Mouse (Mus musculus) heart, adult 2 months (tissue): Measurements from ENCODE around the gene Pcsk1n. TPM values are rescaled to one million over a fixed set of nuclear protein-coding genes. Genes with fewer than 3 reads are reported as not detected.
A peak's percentile ranks its signal among the peaks of the same experiment; 100 is the strongest.

ENCODE experiments used
- DNase-seq, 2 experiments: peaks; one replicate each; pipeline ENCODE4 v3.0.0; 2021
- H3K27ac ChIP-seq: fragments of 200-600 bp; 2 replicates; pipeline ENCODE4 v1.8.1; 2022
- H3K27me3 ChIP-seq: fragments of 200-500 bp; 2 replicates; pipeline ENCODE4 v1.6.1; 2012; ENCODE audit warnings: mild to moderate bottlenecking, low read length, inconsistent platforms, mixed read lengths; ENCODE audit not compliant: control insufficient read depth, insufficient read depth
- H3K36me3 ChIP-seq: fragments of 200-500 bp; 2 replicates; pipeline ENCODE4 v1.6.1; 2012; ENCODE audit warnings: low read length, inconsistent platforms; ENCODE audit not compliant: control insufficient read depth, insufficient read depth
- H3K4me1 ChIP-seq: fragments of 200-500 bp; 2 replicates; pipeline ENCODE4 v1.6.1; 2011; ENCODE audit warnings: low read length; ENCODE audit not compliant: control insufficient read depth, insufficient read depth
- H3K4me3 ChIP-seq: fragments of 200-600 bp; 2 replicates; pipeline ENCODE4 v1.8.1; 2022
- H3K79me2 ChIP-seq: fragments of 200-500 bp; replicated peaks from 2 replicates; pipeline ENCODE4 v1.6.1; 2012; ENCODE audit warnings: mild to moderate bottlenecking, inconsistent platforms, low read length, moderate library complexity, mixed read lengths; ENCODE audit not compliant: control insufficient read depth, insufficient read depth
- H3K9ac ChIP-seq: fragments of 200-500 bp; 2 replicates; pipeline ENCODE4 v1.6.1; 2012; ENCODE audit warnings: low read depth, mild to moderate bottlenecking, control low read depth, inconsistent platforms, low read length, mixed read lengths
- CTCF ChIP-seq: fragments of 200-600 bp; IDR thresholded peaks from 2 replicates; pipeline ENCODE4 v1.8.1; 2022; ENCODE audit warnings: antibody characterized with exemption, mild to moderate bottlenecking, moderate library complexity
- EP300 ChIP-seq: fragments of 200-500 bp; IDR thresholded peaks from 2 replicates; pipeline ENCODE4 v1.6.1; 2011; ENCODE audit warnings: low read depth, low read length, control low read depth; ENCODE audit not compliant: insufficient read depth
- POLR2A ChIP-seq: fragments of 200-500 bp; IDR thresholded peaks from 2 replicates; pipeline ENCODE4 v1.6.1; 2011; ENCODE audit warnings: mild to moderate bottlenecking, low read depth, low read length, control low read depth; ENCODE audit not compliant: insufficient read depth
- WGBS: fragments of 180-500 bp; shearing (Covaris S2); methylation state at CpG from one replicate; pipeline ENCODE4 v1.1.7; 2018; 5-methylcytosine and 5-hydroxymethylcytosine counted together
- intact Hi-C: fragments of 180-260 bp; cut with DNase I; formaldehyde crosslinking; loops from one replicate; pipeline ENCODE4 v1.15.1; 2025
- polyA plus RNA-seq: library from polyadenylated mRNA; depleted of rRNA; stranded (reverse); fragments of >200 nt; gene quantifications from 2 replicates; pipeline ENCODE4 v1.2.3, GENCODE M21; 2012
- total RNA-seq, 2 experiments: library from RNA; stranded (reverse); gene quantifications; 2 replicates each; pipeline ENCODE4 v1.2.3; 2021

Gene Pcsk1n
- total and polyA plus RNA-seq, 3 experiments, result 0.16 to 0.25 TPM; not detected in 1

DNA sequence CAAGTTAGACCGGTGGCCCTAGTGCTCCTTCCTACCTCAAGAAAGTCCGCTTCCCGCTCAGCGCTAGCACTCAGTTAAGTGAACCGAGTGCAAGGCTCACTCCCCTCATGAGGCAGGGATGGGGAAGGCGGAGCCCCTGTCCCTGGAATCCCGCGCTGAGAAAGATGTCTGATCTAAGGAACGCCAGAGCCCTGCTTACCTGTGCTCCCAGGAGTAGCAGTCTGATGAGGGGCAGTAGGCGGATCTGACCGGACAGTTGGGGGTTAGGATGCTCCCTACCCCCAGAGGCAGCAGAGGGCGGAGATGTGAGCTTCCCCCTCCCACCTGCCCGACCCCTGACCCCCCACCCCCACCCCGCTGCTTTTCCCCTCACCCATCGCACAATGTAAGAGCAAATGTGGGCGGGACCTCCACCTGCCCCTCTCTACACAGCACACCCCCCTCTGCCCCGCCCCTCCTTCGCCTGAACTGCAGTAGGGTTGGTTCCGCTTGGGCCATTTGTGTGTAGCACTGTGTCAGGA, 8.7 kb downstream of the Pcsk1n start, which contains the start of gene Eras:
Gene Eras (minus strand): TSS at position 338 of the 521 bp plus-strand sequence.
- TF ChIP-seq EP300 (no peak), CTCF (no peak), POLR2A (no peak)
- Histone ChIP-seq H3K27me3 (no peaks in the 10 kb centered on the region; the same call in 1 of the 2 replicates), H3K4me1 (no peaks in the 10 kb centered on the region), H3K36me3 (no peaks in the 10 kb centered on the region), H3K4me3 (no peak within 1 kb of the TSS), H3K9ac (no peak within 1 kb of the TSS), H3K27ac (no peak within 1 kb of the TSS), H3K79me2 (no peaks in the 10 kb centered on the region)
- intact Hi-C loops, result no loop called here
- WGBS, result 28% methylated on average over 19 of the region's 19 CpGs
- no peak for DNase-seq

GRCm38 (mm10) chrX:7936874-7937273, 17.3 kb downstream of the Pcsk1n start:
- intact Hi-C loops, result no loop called here
- Histone ChIP-seq H3K36me3 (no peaks in the 10 kb centered on the region), H3K27me3 (no peaks in the 10 kb centered on the region), H3K79me2 (no peaks in the 10 kb centered on the region), H3K9ac (no peak overlapping the region), H3K27ac (no peak overlapping the region), H3K4me1 (no peaks in the 10 kb centered on the region), H3K4me3 (no peak overlapping the region)
- TF ChIP-seq CTCF (no peak), POLR2A (no peak), EP300 (no peak)
- WGBS, result 54% methylated on average over 11 of the region's 11 CpGs
- no peak for DNase-seq

GRCm38 (mm10) chrX:7937667-7938066, 18.0 kb downstream of the Pcsk1n start:
- Histone ChIP-seq H3K9ac (no peak overlapping the region), H3K4me3 (no peak overlapping the region), H3K79me2 (no peaks in the 10 kb centered on the region), H3K27me3 (no peaks in the 10 kb centered on the region), H3K4me1 (no peaks in the 10 kb centered on the region), H3K27ac (no peak overlapping the region), H3K36me3 (no peaks in the 10 kb centered on the region)
- intact Hi-C loops, result no loop called here
- DNase-seq, result no peak
- 93% methylated on average over 6 of the region's 6 CpGs for WGBS
- no peak for TF ChIP-seq EP300
- no peak for TF ChIP-seq CTCF
- no peak for TF ChIP-seq POLR2A

DNA sequence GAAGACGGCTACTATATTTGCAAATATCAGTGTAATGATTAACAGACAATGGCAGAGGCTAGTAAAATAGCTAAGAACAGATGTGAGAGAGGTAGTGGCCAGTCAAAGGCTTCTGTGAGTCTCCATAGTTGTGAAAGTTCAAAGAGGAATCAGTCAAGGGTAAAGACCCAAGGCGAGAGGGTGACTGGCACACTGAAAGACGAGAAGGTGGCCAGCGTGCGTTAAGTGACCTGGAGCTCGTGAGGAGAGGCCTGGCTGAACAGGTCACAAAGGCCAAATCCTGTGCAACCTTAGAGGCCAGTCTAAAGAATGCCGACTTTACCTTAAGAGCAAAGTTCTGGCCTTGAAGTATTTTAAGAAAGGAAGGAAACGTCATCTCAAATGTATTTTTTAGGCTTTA, 26.0 kb downstream of the Pcsk1n start:
- no peak for TF ChIP-seq EP300
- no peak for TF ChIP-seq POLR2A
- TF ChIP-seq CTCF, result no peak
- no peaks in the 10 kb centered on the region for H3K79me2 ChIP-seq
- no peaks in the 10 kb centered on the region for H3K4me1 ChIP-seq
- no peaks in the 10 kb centered on the region for H3K36me3 ChIP-seq
- DNase-seq, result no peak
- no peaks in the 10 kb centered on the region for H3K27me3 ChIP-seq
- H3K4me3 ChIP-seq, result no peak overlapping the region
- intact Hi-C loops, result loop anchor here (5.0 kb wide), 1 partner anchor 93 kb away; no protein-coding TSS in a partner anchor
- no peak overlapping the region for H3K9ac ChIP-seq
- 85% methylated on average over 8 of the region's 8 CpGs for WGBS
- no peak overlapping the region for H3K27ac ChIP-seq

DNA sequence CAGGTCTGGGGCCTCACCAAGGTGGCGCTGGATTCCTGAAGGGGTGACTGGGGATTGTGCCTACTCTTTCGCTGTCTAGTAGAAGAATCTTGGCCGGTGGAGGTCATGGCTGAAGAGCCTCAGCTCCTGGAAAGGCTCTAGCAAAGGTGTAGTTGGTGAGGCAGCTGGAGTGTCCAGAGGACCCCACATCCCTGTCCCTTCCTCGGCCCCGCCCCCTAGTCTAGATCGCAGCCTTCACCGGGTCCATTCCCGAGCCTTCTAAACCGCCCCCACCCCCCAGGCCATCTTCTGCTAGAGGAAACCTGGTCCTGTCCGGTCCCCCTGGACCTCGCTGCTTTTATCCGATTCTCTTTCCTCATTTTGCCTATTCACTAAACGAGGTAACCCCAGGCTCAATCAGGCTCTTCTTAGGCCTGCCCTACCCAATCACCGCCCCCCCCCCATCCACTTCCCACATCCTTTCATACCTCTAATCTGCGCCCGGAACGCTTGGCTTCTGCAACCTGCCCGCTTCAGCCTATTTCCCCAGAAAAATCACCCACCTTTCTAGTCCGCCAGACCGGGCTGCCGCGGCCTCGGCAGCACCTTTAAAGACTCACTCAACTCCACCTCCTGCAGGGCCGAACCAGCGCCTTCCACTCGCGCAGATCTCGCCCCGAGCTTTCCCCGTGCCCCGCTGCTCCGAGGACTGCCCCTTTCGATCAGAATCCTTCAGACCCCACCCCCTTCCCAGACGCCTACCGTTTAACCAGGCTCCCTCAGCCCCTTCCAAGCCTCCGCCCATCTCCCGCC, 27.7 kb downstream of the Pcsk1n start, which contains the start of gene Hdac6:
Gene Hdac6 (minus strand): TSS at position 782 of the 792 bp plus-strand sequence.
- peak within 1 kb of the TSS; percentile 59 for H3K9ac ChIP-seq
- intact Hi-C loops, result loop anchor here (5.0 kb wide), 1 partner anchor 95 kb away; no protein-coding TSS in a partner anchor
- H3K27me3 ChIP-seq, result no peaks in the 10 kb centered on the region
- peak within 1 kb of the TSS; percentile 55 for H3K27ac ChIP-seq
- peak within 1 kb of the TSS; percentile 58 for H3K4me3 ChIP-seq
- H3K4me1 ChIP-seq, result no peaks in the 10 kb centered on the region
- DNase-seq, result peak in 1 of 2 experiments; percentile 2
- TF ChIP-seq CTCF (no peak), POLR2A (peak; percentile 46; the same call in 1 of the 2 replicates), EP300 (no peak)
- WGBS, result 23% methylated on average over 36 of the region's 37 CpGs
- H3K79me2 ChIP-seq, result no peaks in the 10 kb centered on the region
- H3K36me3 ChIP-seq, result no peaks in the 10 kb centered on the region

GRCm38 (mm10) chrX:7947900-7948492, 28.4 kb downstream of the Pcsk1n start:
- intact Hi-C loops, result loop anchor here (5.0 kb wide), 1 partner anchor 96 kb away; no protein-coding TSS in a partner anchor
- Histone ChIP-seq H3K27me3 (no peaks in the 10 kb centered on the region), H3K36me3 (no peaks in the 10 kb centered on the region), H3K9ac (peak overlapping the region; percentile 13), H3K4me3 (peak overlapping the region; percentile 19; the same call in 1 of the 2 replicates), H3K79me2 (no peaks in the 10 kb centered on the region), H3K27ac (peak overlapping the region; percentile 55), H3K4me1 (no peaks in the 10 kb centered on the region)
- WGBS, result 15% methylated on average over 38 of the region's 38 CpGs
- TF ChIP-seq POLR2A (peak; percentile 41; the same call in 1 of the 2 replicates), EP300 (no peak)
- peak; percentile 91 to 95 for DNase-seq
